Mouse (Mus musculus) erythroblast, embryonic 14.5 days (primary cell): ENCODE measurements around the gene Tuba4a.

Experiments used
- GATA1 ChIP-seq: IDR thresholded peaks from 2 replicates; pipeline ENCODE4 v1.6.1; 2012; ENCODE audit warnings: low read length, inconsistent platforms, mixed read lengths
- TAL1 ChIP-seq: IDR thresholded peaks from 3 replicates; pipeline ENCODE4 v1.6.1; 2012; ENCODE audit warnings: low read length, inconsistent platforms, mixed read lengths

DNA sequence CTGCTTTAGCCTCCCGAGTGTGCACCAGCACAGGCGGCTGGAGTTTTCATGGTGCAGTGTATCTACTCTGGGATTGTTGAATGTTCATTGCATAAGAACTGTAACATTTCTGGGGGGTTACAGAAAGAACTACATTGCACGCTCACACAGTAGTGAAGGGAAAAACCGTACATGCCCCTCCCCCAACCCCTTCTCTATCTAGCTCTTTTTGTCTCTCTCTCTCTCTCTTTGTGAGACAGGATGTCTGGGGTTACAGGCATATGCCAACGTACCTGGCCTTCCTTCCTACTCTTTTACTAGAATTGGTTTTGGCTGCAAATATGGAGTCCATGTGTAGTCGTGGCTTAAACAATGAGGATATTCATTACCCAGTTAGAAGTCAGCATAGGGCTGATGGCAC lies 3.3 kb upstream of the Tuba4a start:
- TF ChIP-seq TAL1 (no peak), GATA1 (no peak)
